Mouse (Mus musculus): ENCODE results near the gene Fam229b. TPM values are rescaled to one million over a fixed set of nuclear protein-coding genes. Genes with fewer than 3 reads are reported as not detected.
A peak's percentile ranks its signal among the peaks of the same experiment; 100 is the strongest.

Fam229b gene
- polyA plus RNA-seq, 1 experiment = 30.1 TPM

DNA sequence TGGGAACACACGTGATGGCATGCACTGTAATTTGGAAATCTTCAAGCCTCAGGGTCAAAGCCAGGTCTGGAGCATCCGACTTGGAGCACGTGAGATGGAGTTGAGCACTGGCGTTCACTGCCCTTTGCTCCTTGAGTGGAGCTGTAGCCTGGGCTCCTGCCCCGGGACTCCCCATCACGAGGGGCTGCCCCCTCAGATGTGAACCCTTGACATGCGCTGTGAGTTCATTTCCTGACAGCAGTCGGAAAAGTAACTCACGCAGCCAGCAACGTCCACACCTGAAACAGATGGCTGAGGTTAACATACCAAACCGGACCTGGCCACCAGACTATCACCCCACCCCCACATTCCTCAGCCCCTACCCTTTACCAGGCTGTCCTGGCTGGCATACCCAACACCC is 33.9 kb upstream of the Fam229b start:
- H3K27ac ChIP-seq (ENCODE audit: insufficient read depth, low read length) = no peak overlapping the region
- no peaks in the 10 kb centered on the region for H3K4me1 ChIP-seq (ENCODE audit: control insufficient read depth, insufficient read depth, low read length)
- no peak overlapping the region for H3K4me3 ChIP-seq (ENCODE audit: insufficient read depth, low read length)
- TF ChIP-seq CTCF (IDR thresholded peaks at IDR 0.05; ENCODE audit: extremely low read depth, insufficient read depth, low read length) (no peak), POLR2A (IDR thresholded peaks at IDR 0.05; ENCODE audit: extremely low read depth, insufficient read depth, low read length) (no peak)

DNA sequence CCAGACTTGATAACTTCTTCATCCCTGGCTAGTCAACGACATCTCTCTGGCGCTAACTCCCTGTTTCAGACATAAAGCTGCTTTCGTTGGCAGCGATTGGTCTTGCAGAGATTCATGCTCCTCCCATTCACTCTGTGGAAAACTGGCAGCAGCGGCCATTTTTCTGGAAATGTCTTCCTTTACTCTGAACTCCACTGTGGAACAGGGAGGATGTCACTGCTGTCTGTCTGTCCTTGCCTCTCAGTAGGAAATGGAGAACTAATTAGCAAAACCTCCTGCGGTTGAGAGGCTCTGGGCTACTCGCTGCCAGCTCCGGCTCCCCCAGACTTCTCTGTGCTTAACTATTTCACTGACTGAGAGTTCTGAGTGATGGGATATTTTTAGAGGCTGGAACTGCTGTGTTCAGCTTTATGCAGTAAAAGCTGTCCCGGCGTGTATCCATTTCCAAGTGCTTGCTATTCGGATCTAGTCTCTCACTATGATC is 32.0 kb upstream of the Fam229b start:
- Histone ChIP-seq H3K4me1 (ENCODE audit: control insufficient read depth, insufficient read depth, low read length) (no peaks in the 10 kb centered on the region), H3K27ac (ENCODE audit: insufficient read depth, low read length) (peak overlapping the region; percentile 5; the same call in 1 of the 2 replicates), H3K4me3 (ENCODE audit: insufficient read depth, low read length) (peak overlapping the region; percentile 29)
- TF ChIP-seq CTCF (IDR thresholded peaks at IDR 0.05; ENCODE audit: extremely low read depth, insufficient read depth, low read length) (no peak), POLR2A (IDR thresholded peaks at IDR 0.05; ENCODE audit: extremely low read depth, insufficient read depth, low read length) (0 out of 2 replicates have a peak, but pooled peaks have one; percentile 25)

DNA sequence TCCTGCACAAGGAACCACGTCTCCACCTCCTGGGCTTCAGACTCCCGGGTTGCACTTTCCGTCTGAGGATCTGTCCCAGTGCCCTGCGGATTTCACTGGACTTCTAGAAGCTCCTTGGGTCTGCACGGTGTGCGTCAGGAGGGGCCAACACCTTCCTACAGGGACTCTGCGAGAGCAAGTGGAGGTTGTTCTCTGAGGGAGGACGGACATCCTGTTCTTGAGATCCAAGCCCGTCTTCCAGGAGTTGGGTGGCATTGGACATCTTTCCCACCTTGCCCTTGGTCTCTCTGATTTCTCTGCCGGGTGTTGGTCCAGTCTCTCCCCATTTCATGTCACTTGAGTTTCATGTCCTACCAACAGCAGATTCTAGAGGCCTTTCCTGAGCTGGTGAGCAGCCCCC is 30.0 kb upstream of the Fam229b start, which contains the start of gene Ccn6:
Gene Ccn6, minus strand, starts transcription at position 101 of the 400 bp plus-strand sequence.
- no peak within 1 kb of the TSS for H3K4me3 ChIP-seq (ENCODE audit: insufficient read depth, low read length)
- H3K27ac ChIP-seq (ENCODE audit: insufficient read depth, low read length) = no peak within 1 kb of the TSS
- TF ChIP-seq POLR2A (IDR thresholded peaks at IDR 0.05; ENCODE audit: extremely low read depth, insufficient read depth, low read length) (no peak), CTCF (IDR thresholded peaks at IDR 0.05; ENCODE audit: extremely low read depth, insufficient read depth, low read length) (no peak)

DNA sequence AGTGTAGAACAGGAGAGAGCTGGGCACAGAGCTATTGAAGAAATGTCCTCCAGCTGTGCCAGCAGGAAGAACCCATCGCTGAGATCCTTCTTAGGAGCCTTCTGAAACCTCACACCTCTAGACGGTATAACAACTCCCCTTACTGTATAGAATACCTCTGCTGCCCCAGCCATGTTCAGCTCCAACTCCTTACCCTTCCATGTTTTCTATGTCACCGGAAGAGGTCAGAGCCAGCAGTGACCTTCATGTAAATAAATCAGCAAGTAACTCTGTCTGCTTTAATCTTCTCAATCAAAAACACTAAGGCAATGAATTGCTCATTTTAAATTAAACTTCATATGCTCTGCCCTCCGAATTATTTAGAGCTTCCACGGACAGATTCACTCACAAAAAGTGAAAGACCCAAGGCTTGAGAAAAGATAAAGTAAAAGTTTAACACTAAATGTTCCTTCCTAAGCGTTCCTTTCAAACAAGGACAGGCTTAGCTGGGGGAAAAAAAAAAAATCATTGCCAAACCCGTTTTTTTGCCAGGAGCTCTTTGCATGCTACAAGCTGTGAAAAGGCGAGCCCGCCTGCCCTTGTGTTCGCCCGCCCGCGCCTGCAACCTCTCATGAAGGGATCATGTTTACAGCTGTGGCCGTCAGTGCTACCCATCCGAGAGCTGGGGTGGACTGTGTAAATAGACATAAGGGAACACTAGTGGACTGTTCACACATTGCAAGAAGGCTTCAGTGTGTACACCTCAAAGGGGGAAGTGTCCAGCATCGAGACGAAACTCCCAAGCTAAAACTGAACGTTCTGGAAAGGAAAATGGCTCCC is 29.2 kb upstream of the Fam229b start:
- Histone ChIP-seq H3K4me3 (ENCODE audit: insufficient read depth, low read length) (no peak overlapping the region), H3K27ac (ENCODE audit: insufficient read depth, low read length) (no peak overlapping the region), H3K4me1 (ENCODE audit: control insufficient read depth, insufficient read depth, low read length) (no peaks in the 10 kb centered on the region)
- TF ChIP-seq POLR2A (IDR thresholded peaks at IDR 0.05; ENCODE audit: extremely low read depth, insufficient read depth, low read length) = no peak
- no peak for TF ChIP-seq CTCF (IDR thresholded peaks at IDR 0.05; ENCODE audit: extremely low read depth, insufficient read depth, low read length)

More for the DNA sequence above, 30.0 kb upstream of the Fam229b start, which contains the start of gene Ccn6:
- H3K4me1 ChIP-seq (ENCODE audit: control insufficient read depth, insufficient read depth, low read length) = no peaks in the 10 kb centered on the region

DNA sequence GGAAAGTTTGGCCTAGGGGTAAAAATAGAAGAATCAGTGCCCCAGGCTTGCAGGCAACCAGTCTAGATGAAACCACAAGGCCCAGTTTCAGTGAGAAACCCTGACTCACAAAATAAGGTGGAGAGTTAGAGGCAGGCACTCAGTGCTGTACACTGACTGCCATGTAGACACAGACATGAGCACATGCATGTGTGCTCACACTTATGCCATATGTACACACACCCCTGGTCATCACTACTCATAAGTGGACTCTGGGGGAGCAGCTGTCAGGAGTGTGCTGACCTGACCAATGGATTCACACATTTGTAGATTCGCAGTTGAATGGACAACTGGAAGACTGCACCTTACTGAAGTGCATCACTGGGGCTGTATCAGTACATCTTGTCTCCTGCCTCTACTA is 27.7 kb upstream of the Fam229b start:
- Histone ChIP-seq H3K4me1 (ENCODE audit: control insufficient read depth, insufficient read depth, low read length) (no peaks in the 10 kb centered on the region), H3K4me3 (ENCODE audit: insufficient read depth, low read length) (no peak overlapping the region), H3K27ac (ENCODE audit: insufficient read depth, low read length) (no peak overlapping the region)
- TF ChIP-seq POLR2A (IDR thresholded peaks at IDR 0.05; ENCODE audit: extremely low read depth, insufficient read depth, low read length) = no peak
- TF ChIP-seq CTCF (IDR thresholded peaks at IDR 0.05; ENCODE audit: extremely low read depth, insufficient read depth, low read length) = no peak

DNA sequence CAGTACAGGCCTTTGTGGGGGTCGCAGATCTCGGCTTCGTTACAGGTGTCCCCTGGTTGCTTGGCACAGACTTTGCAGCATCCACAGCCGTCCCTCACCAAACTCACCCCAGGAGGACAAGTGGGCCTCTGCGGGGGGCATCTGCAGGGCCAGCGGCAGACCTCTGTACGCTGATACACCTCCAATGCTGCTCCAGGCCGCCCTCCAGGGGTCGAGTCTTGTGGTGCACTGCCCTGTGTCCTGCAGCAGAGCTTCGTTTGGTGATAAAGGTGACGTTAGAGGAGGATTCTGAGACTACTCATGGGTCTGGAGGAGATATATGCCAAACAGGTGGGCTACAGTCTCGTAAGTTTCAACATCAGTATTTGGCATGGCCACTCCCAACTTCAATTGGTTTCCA is 24.6 kb upstream of the Fam229b start:
- Histone ChIP-seq H3K4me3 (ENCODE audit: insufficient read depth, low read length) (no peak overlapping the region), H3K4me1 (ENCODE audit: control insufficient read depth, insufficient read depth, low read length) (no peaks in the 10 kb centered on the region), H3K27ac (ENCODE audit: insufficient read depth, low read length) (no peak overlapping the region)
- no peak for TF ChIP-seq POLR2A (IDR thresholded peaks at IDR 0.05; ENCODE audit: extremely low read depth, insufficient read depth, low read length)
- no peak for TF ChIP-seq CTCF (IDR thresholded peaks at IDR 0.05; ENCODE audit: extremely low read depth, insufficient read depth, low read length)

DNA sequence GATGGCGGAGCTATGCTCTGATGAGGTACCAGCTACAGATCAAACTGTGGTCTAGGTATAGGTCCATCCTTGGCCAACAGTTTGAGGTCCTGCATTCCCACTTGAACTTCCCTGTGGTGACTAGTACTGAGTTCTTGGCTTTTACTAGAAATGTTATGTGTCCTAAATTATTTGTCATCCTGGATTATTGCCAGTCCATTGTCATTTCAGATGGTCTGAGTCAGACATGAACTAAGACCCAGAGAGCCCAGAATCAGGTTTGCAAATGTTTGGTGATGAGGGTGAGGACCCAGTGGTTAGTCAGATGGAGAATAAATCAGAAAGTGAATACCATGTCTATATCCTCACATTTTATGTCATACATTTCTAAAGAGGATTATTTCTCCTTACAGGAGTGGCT is 23.6 kb upstream of the Fam229b start:
- Histone ChIP-seq H3K4me3 (ENCODE audit: insufficient read depth, low read length) (no peak overlapping the region), H3K27ac (ENCODE audit: insufficient read depth, low read length) (no peak overlapping the region), H3K4me1 (ENCODE audit: control insufficient read depth, insufficient read depth, low read length) (no peaks in the 10 kb centered on the region)
- TF ChIP-seq CTCF (IDR thresholded peaks at IDR 0.05; ENCODE audit: extremely low read depth, insufficient read depth, low read length) = no peak
- TF ChIP-seq POLR2A (IDR thresholded peaks at IDR 0.05; ENCODE audit: extremely low read depth, insufficient read depth, low read length) = no peak

DNA sequence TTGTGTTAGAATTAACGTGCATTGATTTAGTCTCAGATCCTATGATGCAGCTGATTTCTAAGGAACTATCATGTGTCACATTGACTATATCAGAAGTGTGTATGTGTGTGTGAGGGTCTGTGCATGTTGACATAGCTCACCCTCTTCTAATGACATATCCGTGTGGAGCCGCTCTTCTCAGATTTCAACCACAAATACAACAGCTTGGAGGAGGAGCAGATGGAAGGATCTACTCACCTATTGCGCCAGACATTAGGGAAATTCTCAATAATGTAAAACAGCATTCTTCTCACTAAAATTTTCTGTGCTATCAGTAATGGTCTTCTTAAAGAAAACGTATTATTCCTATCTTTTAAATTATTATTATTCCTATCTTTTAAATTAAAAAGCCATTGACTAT is 23.0 kb upstream of the Fam229b start:
- TF ChIP-seq POLR2A (IDR thresholded peaks at IDR 0.05; ENCODE audit: extremely low read depth, insufficient read depth, low read length) = no peak
- TF ChIP-seq CTCF (IDR thresholded peaks at IDR 0.05; ENCODE audit: extremely low read depth, insufficient read depth, low read length) = no peak
- H3K4me3 ChIP-seq (ENCODE audit: insufficient read depth, low read length) = no peak overlapping the region
- H3K27ac ChIP-seq (ENCODE audit: insufficient read depth, low read length) = no peak overlapping the region
- no peaks in the 10 kb centered on the region for H3K4me1 ChIP-seq (ENCODE audit: control insufficient read depth, insufficient read depth, low read length)

DNA sequence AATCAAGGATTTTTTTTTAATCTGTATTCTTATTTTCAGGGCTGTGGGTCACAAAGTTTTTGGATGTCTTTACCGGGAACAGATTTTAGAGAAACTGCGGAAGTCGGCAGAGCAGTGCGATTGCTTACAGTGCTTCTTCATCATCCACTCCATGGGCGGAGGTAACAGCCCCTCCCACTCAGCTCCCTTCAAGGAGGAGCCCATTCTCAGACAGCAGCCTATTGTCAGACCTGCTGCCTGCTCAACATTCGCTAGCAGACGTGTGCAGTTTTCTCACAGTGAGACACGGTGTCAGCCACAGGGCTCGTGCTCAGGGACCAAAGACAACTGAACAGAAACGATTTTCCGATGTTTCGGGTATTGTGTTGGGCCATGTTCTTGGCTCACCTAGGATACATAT is 8.5 kb upstream of the Fam229b start:
- no peak for TF ChIP-seq CTCF (IDR thresholded peaks at IDR 0.05; ENCODE audit: extremely low read depth, insufficient read depth, low read length)
- no peak for TF ChIP-seq POLR2A (IDR thresholded peaks at IDR 0.05; ENCODE audit: extremely low read depth, insufficient read depth, low read length)
- no peak overlapping the region for H3K4me3 ChIP-seq (ENCODE audit: insufficient read depth, low read length)
- no peak overlapping the region for H3K27ac ChIP-seq (ENCODE audit: insufficient read depth, low read length)
- no peaks in the 10 kb centered on the region for H3K4me1 ChIP-seq (ENCODE audit: control insufficient read depth, insufficient read depth, low read length)

DNA sequence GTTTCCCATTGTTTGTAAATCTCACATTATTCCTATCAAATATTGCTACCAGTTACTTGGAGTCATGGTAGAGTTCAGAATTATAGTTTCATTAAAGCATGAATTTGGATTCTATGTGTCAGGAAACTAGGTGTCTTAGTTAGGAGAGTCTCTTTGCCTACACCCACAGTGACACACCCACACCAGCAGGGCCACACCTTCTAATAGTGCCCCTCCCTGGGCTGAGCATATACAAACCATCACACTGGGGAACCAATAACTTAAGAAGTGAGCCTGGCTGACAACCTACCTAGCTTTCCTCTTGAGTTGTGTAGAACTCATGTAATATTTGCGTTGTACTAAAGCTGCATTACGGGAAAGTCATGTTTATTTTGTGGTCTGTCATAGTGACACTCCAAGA is 7.7 kb upstream of the Fam229b start:
- Histone ChIP-seq H3K4me3 (ENCODE audit: insufficient read depth, low read length) (no peak overlapping the region), H3K4me1 (ENCODE audit: control insufficient read depth, insufficient read depth, low read length) (no peaks in the 10 kb centered on the region), H3K27ac (ENCODE audit: insufficient read depth, low read length) (no peak overlapping the region)
- TF ChIP-seq POLR2A (IDR thresholded peaks at IDR 0.05; ENCODE audit: extremely low read depth, insufficient read depth, low read length) (no peak), CTCF (IDR thresholded peaks at IDR 0.05; ENCODE audit: extremely low read depth, insufficient read depth, low read length) (no peak)

Data from cortical plate, adult 2 months (tissue).